Mouse (Mus musculus): ENCODE data around the gene AI413582.

Gene AI413582

GRCm38 (mm10) chr17:27565163-27565941 lies at the start of gene AI413582:
Gene AI413582, minus strand, starts transcription at chr17:27565756.
- DNase-seq, result peak; percentile 97

- DNase-seq, result no peak
These were observed 47.5 kb upstream of the AI413582 start for GRCm38 (mm10) chr17:27613016-27613415.

DNA sequence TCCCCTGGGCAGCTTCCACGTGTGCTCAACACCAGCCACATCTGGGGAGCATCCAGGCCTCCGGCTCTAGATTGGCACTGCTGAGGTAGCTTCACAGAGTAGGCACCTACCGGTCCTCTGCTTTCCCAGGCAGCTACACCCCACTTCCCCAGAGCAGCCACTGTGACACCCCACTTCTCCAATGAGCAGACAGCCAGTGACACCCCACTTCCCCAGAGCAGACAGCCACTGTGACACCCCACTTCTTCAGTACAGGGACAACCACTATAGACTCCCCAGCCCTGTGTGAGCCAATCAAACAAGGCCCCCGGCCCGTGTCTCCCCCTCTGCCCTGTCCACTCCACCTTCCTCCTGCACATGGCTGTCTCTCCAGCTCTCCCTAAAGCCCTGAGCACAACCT lies 46.4 kb upstream of the AI413582 start:
- no peak for DNase-seq

DNA sequence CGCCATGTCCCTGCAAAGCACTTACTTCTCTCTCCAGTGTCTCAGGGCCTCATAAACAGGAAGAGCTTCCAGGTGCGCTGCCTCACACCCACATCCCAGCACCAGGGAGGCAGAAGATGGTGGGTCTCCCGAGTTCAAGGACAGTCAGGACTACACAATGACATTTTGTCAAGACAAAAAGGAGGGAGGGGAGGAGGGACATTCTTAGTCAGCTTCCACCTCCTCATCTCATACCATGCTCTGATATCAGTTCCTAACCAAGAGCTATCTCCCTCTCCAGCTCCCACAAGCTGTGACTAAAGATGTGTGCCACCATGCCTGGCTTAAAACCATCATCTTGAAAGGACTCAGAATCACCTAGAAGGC lies 45.9 kb upstream of the AI413582 start:
- no peak for DNase-seq

DNA sequence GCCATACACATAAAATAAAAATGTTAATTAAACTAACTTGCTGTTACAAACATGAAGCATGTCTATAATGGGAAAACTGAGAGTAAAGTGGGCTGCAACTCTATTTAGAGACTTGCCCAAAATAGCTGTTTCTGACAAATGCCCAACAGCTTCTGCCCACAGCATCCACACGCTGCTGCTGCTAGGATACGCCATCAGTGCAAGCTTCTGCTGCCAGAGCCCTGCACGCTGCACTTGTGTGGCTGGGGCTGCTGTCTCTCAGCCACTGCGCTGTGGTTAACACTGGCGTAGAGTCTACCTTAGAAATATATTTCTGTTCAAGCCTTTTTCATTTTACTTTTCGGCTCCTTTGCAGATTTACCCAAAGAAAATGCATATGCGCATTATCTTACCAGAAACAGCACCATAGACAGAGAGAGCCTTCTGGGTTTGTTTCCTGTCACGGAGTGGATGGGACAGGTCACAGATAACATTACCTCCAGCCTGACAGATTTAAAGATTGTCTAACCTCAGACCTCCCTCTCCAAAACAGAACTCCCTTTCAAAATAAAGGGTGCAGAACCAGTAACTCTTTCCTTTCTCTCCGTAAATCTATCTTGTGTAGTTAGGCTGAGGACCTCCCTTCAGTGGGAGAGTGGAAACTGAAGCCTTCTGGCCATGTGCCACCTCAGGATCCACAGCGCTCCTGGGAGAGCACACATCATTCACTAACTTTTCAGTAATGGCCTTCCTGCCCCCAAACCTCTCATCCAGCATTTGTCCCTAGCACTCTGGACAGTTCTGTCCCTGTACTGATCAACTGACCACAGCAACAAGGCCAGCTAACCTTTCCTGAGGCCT lies 45.3 kb upstream of the AI413582 start:
- DNase-seq, result no peak

DNA sequence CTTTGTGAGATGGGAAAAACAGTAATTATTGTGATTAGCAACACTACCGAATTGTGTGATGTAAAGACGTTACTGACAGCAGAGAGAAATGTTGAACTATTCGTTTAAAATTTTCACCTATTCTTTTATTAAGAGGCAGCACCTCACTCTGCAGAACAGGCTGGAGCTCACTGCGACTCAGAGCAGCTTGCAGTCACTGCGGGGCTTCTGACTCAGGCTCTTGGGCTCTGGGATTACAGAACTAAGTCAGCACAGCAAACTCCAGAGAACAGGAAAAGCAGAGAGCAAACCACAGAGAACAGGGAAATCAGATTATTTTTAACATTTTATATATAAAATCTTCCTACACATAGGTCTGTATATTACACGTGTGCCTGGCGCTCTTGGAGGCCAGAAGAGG lies 44.0 kb upstream of the AI413582 start:
- no peak for DNase-seq

DNA sequence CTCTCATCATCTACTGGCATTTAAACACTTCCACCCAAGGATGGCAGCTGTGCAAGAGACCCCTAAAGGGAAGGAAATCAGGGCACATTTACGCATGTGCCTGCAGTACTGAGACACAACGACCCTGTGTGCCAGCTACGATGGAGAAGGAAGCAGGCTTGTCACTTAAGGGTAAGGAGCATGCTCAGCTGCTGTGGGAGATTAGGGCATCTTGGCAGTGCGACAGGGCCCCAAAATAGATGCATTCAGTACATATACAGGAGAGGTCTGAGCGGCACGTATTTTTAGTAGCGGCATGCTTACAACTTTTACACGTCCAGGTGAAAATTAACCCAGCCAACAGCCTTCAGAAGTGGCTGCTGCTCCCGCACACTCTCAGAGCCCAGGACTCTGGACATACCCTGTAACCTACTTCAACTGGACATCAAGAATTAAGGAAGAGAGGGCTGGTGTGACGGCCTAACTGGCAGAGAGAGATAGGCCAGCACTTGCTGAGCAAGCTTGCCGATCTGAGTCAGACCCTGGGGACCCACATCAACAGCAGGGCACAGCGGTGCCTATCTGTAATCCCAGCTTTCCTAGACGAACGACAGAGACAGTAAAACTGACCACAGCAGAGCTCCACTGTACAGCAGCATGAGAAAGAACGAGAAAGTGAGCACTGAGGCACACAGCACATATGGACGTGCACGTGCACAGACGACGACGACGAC lies 38.1 kb upstream of the AI413582 start:
- no peak for DNase-seq

DNA sequence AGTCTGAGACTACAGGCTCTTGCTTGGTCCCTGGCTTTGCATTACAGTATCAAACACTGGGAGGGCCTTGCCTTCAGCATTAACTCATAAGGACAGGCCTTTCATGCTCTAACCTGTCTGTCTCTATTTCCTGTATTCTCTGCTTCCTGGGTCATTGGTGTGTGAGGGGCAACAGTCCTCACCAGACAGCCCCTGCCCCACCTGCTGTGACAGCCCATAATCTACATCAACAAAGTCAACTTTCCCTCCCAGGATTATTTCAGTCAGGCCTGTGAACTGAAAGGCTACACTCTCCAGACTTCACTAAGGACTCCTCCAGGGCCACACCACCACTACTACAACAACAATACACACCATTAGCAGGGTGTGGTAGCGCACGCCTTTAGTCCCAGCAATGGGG lies 37.5 kb upstream of the AI413582 start:
- no peak for DNase-seq

- no peak for DNase-seq
These were observed 35.3 kb upstream of the AI413582 start for GRCm38 (mm10) chr17:27600869-27601268.

DNA sequence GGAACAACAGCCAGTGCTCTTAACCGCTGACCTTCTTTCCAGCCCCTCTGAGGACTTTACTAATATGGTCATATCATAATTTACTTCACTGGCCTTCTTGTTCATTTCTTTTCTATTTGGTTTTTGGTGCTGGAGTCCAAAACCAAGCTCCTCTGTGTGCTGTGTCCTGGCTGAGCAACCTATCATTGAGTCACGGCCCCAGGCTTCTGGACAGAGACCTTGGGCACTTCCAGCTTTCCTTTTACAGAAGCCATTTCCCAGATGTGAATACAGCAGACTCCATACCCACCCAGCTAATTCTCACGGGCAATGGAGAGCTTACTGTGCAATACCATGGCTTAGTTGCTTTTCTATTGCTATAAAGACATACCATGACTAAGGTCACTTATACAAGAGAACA lies 34.7 kb upstream of the AI413582 start:
- DNase-seq, result no peak

DNA sequence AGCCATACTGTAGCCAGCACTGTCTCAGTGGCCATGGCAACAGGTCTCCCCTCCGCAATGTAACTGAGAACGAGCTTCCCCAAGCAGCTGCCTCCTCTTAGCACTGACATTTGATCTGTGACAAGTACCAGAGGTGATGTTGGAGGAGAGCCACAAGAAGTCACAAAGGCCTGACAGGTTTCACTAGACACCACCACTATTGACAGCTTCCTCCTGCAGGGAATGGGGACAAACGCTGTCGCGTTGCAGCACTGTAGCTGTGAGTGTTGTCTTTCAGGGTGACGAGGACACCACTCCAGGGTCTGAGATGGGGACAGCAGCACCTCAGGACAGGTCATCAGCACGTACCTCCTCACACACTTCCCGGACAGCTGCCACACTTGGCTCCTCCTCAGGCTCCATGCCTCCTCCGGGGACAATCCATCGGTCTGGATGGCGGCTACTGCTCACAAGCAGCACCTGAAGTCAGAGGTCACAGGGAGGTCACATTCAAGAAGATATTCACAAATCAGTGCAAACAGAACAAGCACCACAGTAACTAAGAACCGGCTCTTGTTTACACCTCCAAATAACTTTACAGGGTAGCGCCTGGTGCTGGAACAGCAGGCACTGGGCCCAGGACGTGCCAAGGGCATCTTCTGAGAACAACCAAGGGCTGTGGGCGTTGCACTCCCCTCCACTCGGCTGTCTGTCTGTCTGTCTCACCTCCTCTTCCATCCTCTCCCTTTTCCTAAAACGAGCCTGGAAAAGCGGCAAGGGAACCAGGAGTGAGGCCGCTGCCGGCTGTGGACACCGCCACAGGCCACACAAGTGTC lies 31.0 kb upstream of the AI413582 start:
- no peak for DNase-seq

GRCm38 (mm10) chr17:27595659-27596375 lies 30.3 kb upstream of the AI413582 start:
- no peak for DNase-seq

DNA sequence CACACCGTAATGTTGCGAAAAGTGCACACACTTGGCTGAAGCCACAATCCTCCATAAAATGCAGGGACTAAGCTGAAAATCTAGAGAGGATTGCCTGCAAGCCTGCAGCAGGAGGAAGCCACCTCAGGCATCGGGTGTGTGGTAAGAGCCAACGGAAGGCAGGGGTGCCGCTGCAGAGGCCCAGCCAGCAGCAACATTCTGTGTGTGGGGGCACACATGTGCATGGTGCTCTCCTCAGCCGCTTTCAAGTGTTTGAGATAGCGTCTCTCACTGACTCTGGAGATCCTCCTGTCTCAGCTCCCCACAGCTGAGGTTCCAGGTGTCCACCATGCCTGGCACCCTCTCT lies 27.0 kb upstream of the AI413582 start:
- no peak for DNase-seq

DNA sequence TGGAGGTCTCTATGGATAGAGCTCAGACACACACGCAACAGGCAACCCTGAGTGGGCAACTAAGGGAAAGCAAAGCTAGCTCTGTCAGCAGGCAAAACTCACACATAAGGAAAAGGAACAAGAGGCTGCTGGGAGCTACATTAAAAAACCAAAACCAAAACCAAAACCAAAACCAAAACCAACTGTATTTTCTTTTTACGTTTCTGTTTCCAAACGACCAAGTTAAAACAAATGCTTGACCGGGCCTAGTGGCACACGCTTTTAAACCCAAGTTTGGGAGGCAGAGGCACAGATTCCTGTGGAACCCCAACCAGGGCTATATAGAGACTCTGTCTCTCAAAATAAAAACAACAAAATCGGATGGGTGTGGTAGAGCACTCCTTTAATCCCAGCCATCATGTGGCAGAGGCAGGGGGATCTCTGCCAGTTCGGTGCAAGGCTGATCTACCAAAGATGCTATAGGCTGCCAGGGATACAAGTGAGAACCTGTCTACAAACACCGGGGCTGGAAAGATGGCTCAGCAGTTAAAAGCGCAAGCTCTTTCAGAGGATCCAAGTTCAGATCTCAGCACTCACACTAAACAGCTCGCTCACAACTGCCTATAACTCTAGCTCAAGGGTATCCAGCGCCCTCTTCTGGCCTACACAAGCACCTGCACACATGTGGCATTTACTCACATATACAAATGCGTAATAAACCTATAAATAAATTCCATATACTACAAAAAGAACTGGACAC lies 26.4 kb upstream of the AI413582 start:
- DNase-seq, result no peak

GRCm38 (mm10) chr17:27588231-27588630 lies 22.7 kb upstream of the AI413582 start:
- no peak for DNase-seq

DNA sequence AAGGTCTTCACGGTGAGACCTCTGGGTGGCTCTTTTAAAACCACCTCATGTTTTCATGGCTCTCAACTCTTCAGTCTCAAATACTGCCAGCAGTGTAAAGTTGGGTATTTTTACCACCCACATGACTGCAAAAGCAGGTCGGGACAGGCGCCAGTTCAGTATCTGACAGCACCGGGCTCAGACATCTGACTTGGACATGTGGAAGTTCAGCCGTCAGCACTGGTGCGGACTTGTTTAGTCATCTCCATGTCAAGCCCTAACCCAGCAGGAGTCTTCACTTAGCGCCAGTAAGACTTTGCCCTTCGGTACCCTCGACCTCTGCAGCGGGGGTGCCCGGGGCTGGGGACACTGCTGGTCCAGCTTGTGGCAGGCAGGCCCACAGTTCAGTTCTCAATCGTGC lies 21.7 kb upstream of the AI413582 start:
- DNase-seq, result peak; percentile 55

- DNase-seq, result no peak
These were observed 21.1 kb upstream of the AI413582 start for GRCm38 (mm10) chr17:27586661-27587060.

DNA sequence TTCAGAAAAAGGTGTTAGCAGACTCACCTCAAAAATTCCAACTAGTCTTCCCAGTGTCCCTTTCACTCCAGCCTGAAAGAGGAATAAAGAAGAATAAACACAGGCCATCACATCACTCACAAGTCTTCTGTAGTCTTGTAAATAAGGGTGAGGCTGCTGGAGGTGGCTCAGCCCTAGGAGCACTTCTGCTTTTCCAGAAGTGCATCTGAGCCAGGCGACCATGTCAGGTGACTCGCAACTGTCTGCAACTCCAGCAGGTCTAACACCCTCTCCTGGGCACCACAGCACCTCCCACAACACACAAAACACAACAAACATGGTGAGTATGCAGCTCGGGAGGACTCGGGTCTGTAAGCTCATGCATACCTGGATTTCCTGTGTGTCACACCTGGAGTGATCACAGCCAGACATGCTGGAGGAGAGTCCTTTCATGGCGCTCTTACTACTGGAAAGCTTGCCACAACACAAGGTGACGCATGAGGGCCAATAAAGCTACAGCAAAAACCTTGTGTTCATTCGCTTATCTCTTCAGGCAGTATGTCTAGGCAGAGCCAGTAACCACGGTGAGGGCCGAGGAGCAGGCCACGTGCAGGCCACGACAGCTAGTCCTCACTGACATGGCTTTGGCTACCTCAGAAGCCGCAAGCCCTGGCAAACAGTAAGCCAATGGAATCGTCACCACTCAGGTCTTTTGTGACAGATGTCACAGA lies 17.8 kb upstream of the AI413582 start:
- DNase-seq, result no peak

DNA sequence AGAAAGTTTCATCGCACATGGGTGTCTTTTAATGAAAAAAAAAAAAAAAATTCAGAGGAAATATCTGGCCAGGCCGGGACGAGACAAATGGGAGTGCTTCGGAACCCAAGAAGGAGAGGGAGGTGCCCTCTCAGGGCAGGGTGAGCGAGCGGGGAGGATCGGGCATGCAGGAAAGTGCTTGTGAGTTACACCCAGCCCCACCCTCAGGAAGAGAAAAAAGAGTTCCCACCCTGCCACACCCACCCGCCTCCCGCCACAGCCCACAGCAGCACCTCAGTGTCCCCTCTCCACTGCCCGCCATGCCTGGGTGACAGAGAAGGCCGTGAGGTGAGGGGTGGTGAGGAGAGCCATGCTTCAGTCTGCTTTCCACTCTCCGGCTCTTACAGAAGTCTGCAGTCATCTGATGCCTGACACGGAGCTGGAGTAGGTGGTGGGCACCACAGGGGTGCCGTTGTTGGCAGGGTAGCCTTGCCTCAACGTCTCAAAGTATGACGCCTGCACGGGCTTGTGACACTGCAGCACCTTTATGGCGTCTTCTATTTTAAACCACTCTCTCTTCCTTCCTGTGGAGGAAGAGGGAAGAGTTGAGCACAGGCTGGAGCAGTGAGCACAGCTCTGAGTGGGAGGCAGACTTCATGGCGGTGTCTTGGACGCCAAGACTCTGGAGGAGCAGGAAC lies 15.0 kb upstream of the AI413582 start:
- no peak for DNase-seq

GRCm38 (mm10) chr17:27579816-27580215 lies 14.3 kb upstream of the AI413582 start:
- no peak for DNase-seq
